Mouse (Mus musculus): Measurements from ENCODE around the gene Cdc42ep4. TPM values are rescaled to one million over a fixed set of nuclear protein-coding genes. Genes with fewer than 3 reads are reported as not detected.

Cdc42ep4 gene
- polyA plus RNA-seq, 1 experiment from 2014 or later, result 30.2 TPM

GRCm38 (mm10) chr11:113747725-113748380 lies 3.8 kb downstream of the Cdc42ep4 start:
- Histone ChIP-seq H3K27me3 (replicated peaks; ENCODE audit: control insufficient read depth, insufficient read depth, low read length) (no peaks in the 10 kb centered on the region), H3K4me3 (ENCODE audit: low read depth, low read length) (peak overlapping the region; percentile 69; the same call in 1 of the 2 replicates), H3K27ac (ENCODE audit: low read depth, low read length) (peak overlapping the region; percentile 87), H3K36me3 (ENCODE audit: control insufficient read depth, insufficient read depth) (no peaks in the 10 kb centered on the region; the same call in 1 of the 2 replicates), H3K4me2 (replicated peaks; ENCODE audit: low read depth) (peak overlapping the region; percentile 87), H3K9me3 (ENCODE audit: control insufficient read depth) (no peaks in the 10 kb centered on the region), H3K9ac (ENCODE audit: low read depth, low read length) (peak overlapping the region; percentile 69; the same call in 1 of the 2 replicates), H3K4me1 (replicated peaks; ENCODE audit: control insufficient read depth, insufficient read depth, low read length) (peaks cover 17% of the 10 kb centered on the region; the same call in 1 of the 2 replicates)
- TF ChIP-seq CTCF (IDR thresholded peaks at IDR 0.05; ENCODE audit: low read depth), result no peak
- no peak for ATAC-seq
- WGBS, result 58% methylated on average over 11 of the region's 11 CpGs

- Histone ChIP-seq H3K27me3 (replicated peaks; ENCODE audit: control insufficient read depth, insufficient read depth, low read length) (no peaks in the 10 kb centered on the region), H3K9ac (ENCODE audit: low read depth, low read length) (peak overlapping the region; percentile 26; the same call in 1 of the 2 replicates), H3K4me2 (replicated peaks; ENCODE audit: low read depth) (peak overlapping the region; percentile 87), H3K4me3 (ENCODE audit: low read depth, low read length) (peak overlapping the region; percentile 23), H3K36me3 (ENCODE audit: control insufficient read depth, insufficient read depth) (no peaks in the 10 kb centered on the region; the same call in 1 of the 2 replicates), H3K4me1 (replicated peaks; ENCODE audit: control insufficient read depth, insufficient read depth, low read length) (peaks cover 17% of the 10 kb centered on the region; the same call in 1 of the 2 replicates), H3K27ac (ENCODE audit: low read depth, low read length) (peak overlapping the region; percentile 60), H3K9me3 (ENCODE audit: control insufficient read depth) (no peaks in the 10 kb centered on the region)
- no peak for ATAC-seq
- TF ChIP-seq CTCF (IDR thresholded peaks at IDR 0.05; ENCODE audit: low read depth), result no peak
- 42% methylated on average over 16 of the region's 16 CpGs for WGBS
Measured at GRCm38 (mm10) chr11:113747056-113747455, 4.6 kb downstream of the Cdc42ep4 start.

GRCm38 (mm10) chr11:113745961-113746360 lies 5.7 kb downstream of the Cdc42ep4 start:
- peak overlapping the region; percentile 11; the same call in 1 of the 2 replicates for H3K27ac ChIP-seq (ENCODE audit: low read depth, low read length)
- H3K9me3 ChIP-seq (ENCODE audit: control insufficient read depth), result no peaks in the 10 kb centered on the region
- no peak for ATAC-seq
- peaks cover 17% of the 10 kb centered on the region; the same call in 1 of the 2 replicates for H3K4me1 ChIP-seq (replicated peaks; ENCODE audit: control insufficient read depth, insufficient read depth, low read length)
- H3K4me3 ChIP-seq (ENCODE audit: low read depth, low read length), result no peak overlapping the region
- no peak for TF ChIP-seq CTCF (IDR thresholded peaks at IDR 0.05; ENCODE audit: low read depth)
- no peak overlapping the region for H3K4me2 ChIP-seq (replicated peaks; ENCODE audit: low read depth)
- no peaks in the 10 kb centered on the region for H3K27me3 ChIP-seq (replicated peaks; ENCODE audit: control insufficient read depth, insufficient read depth, low read length)
- 62% methylated on average over 4 of the region's 4 CpGs for WGBS
- H3K36me3 ChIP-seq (ENCODE audit: control insufficient read depth, insufficient read depth), result no peaks in the 10 kb centered on the region; the same call in 1 of the 2 replicates
- no peak overlapping the region for H3K9ac ChIP-seq (ENCODE audit: low read depth, low read length)

- Histone ChIP-seq H3K27ac (ENCODE audit: low read depth, low read length) (no peak overlapping the region), H3K4me2 (replicated peaks; ENCODE audit: low read depth) (no peak overlapping the region), H3K9ac (ENCODE audit: low read depth, low read length) (no peak overlapping the region), H3K4me3 (ENCODE audit: low read depth, low read length) (no peak overlapping the region), H3K36me3 (ENCODE audit: control insufficient read depth, insufficient read depth) (no peaks in the 10 kb centered on the region; the same call in 1 of the 2 replicates), H3K27me3 (replicated peaks; ENCODE audit: control insufficient read depth, insufficient read depth, low read length) (no peaks in the 10 kb centered on the region), H3K9me3 (ENCODE audit: control insufficient read depth) (no peaks in the 10 kb centered on the region), H3K4me1 (replicated peaks; ENCODE audit: control insufficient read depth, insufficient read depth, low read length) (peaks cover 17% of the 10 kb centered on the region)
- TF ChIP-seq CTCF (IDR thresholded peaks at IDR 0.05; ENCODE audit: low read depth), result peak; percentile 54
- WGBS, result 100% methylated on average over 1 of the region's 1 CpGs
- no peak for ATAC-seq
Measured at GRCm38 (mm10) chr11:113742998-113743397, 8.7 kb downstream of the Cdc42ep4 start.

DNA sequence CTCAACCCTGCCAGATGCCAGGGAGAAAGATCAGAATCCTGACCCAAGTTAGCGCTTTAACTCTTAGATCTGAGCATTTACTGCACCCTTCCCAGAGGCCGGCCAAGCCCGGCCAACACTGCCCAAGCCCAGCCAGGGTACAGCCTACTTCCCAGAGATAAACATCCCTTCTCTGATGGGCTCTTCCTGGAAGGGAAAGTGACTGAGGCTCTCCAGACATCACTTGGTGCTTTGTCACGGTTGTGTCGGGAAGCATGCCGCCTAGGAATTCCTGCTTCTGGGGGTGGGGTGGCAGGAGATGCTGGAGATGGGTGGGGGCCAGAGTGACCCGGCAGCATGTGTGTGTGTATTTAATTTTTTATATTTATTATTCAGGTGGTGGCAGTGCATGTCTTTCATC lies 11.6 kb downstream of the Cdc42ep4 start:
- Histone ChIP-seq H3K27me3 (replicated peaks; ENCODE audit: control insufficient read depth, insufficient read depth, low read length) (no peaks in the 10 kb centered on the region), H3K9ac (ENCODE audit: low read depth, low read length) (no peak overlapping the region), H3K36me3 (ENCODE audit: control insufficient read depth, insufficient read depth) (no peaks in the 10 kb centered on the region; the same call in 1 of the 2 replicates), H3K9me3 (ENCODE audit: control insufficient read depth) (no peaks in the 10 kb centered on the region), H3K27ac (ENCODE audit: low read depth, low read length) (peak overlapping the region; percentile 8; the same call in 1 of the 2 replicates), H3K4me1 (replicated peaks; ENCODE audit: control insufficient read depth, insufficient read depth, low read length) (peaks cover 9% of the 10 kb centered on the region), H3K4me3 (ENCODE audit: low read depth, low read length) (no peak overlapping the region), H3K4me2 (replicated peaks; ENCODE audit: low read depth) (no peak overlapping the region)
- ATAC-seq, result no peak
- no peak for TF ChIP-seq CTCF (IDR thresholded peaks at IDR 0.05; ENCODE audit: low read depth)
- WGBS, result 38% methylated on average over 7 of the region's 7 CpGs

DNA sequence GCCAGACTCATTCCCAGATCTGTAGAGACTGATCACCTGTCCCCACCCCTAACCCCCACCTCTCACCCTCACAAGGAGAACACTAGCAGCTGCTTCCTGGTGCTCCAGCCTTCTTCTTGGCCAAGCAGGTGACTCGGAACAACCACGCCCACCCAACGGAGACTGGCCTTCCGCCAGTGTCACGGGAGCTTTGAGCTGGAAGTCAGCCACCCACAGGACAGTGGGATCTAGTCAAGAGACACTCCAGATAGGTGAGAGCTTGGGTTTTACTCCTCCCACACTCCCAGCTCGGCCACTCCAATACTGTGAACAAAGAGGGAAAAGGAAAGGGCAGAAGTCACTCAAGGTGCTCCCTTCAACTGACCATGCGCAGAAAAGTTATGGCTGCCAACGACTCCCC lies 12.5 kb downstream of the Cdc42ep4 start:
- WGBS, result 32% methylated on average over 8 of the region's 8 CpGs
- no peak overlapping the region for H3K9ac ChIP-seq (ENCODE audit: low read depth, low read length)

More for the DNA sequence above, 12.5 kb downstream of the Cdc42ep4 start:
- Histone ChIP-seq H3K27ac (ENCODE audit: low read depth, low read length) (peak overlapping the region; percentile 11; the same call in 1 of the 2 replicates), H3K36me3 (ENCODE audit: control insufficient read depth, insufficient read depth) (no peaks in the 10 kb centered on the region; the same call in 1 of the 2 replicates), H3K4me3 (ENCODE audit: low read depth, low read length) (no peak overlapping the region), H3K4me2 (replicated peaks; ENCODE audit: low read depth) (0 out of 2 replicates have a peak overlapping the region, but pooled peaks have one; percentile 13), H3K4me1 (replicated peaks; ENCODE audit: control insufficient read depth, insufficient read depth, low read length) (peaks cover 13% of the 10 kb centered on the region), H3K9me3 (ENCODE audit: control insufficient read depth) (no peaks in the 10 kb centered on the region), H3K27me3 (replicated peaks; ENCODE audit: control insufficient read depth, insufficient read depth, low read length) (no peaks in the 10 kb centered on the region)
- ATAC-seq, result peak; percentile 28; the same call in 1 of the 2 replicates
- no peak for TF ChIP-seq CTCF (IDR thresholded peaks at IDR 0.05; ENCODE audit: low read depth)

All from intestine, postnatal 0 days (tissue).